Mouse (Mus musculus): Measurements from ENCODE around the gene Usp48.

- no peak for TF ChIP-seq POLR2A (IDR thresholded peaks at IDR 0.05; ENCODE audit: control insufficient read depth, extremely low read depth, insufficient read depth, low read length, poor library complexity)
- TF ChIP-seq CTCF (IDR thresholded peaks at IDR 0.05; ENCODE audit: borderline replicate concordance, control insufficient read depth, extremely low read depth, insufficient read depth, low read length, poor library complexity): no peak
These were observed 48.5 kb downstream of the Usp48 start for GRCm38 (mm10) chr4:137642101-137642500.
